ENCODE assay signal across 9 mouse cellular contexts in genomic region chr7:130677541-130678274, GRCm38 (mm10).
A peak's percentile ranks its signal among the peaks of the same experiment; 100 is the strongest.
DNase-seq lines count a peak whose midpoint lies in the region; ATAC-seq and TF ChIP-seq lines count a peak whose summit lies in the region.
"Had no signal": no experiment of that assay in that cellular context is flagged by ENCODE, and none has a peak within 500 bp of the region (broad histone marks: within the 10 kb centered on the region; RNA-seq: fewer than 3 reads in every experiment).

No protein-coding gene starts in this region.

- TF ChIP-seq POLR2A in embryonic fibroblast, embryonic 13.5 days (IDR thresholded peaks at IDR 0.05; ENCODE audit: low read depth, low read length), result no peak

- intact Hi-C loops in heart, postnatal 25 days (cut with DNase I), result loop anchor here (5.0 to 10.0 kb wide), 3 partner anchors 35 to 73 kb away; no protein-coding TSS in a partner anchor
- intact Hi-C loops in heart, postnatal 10 days (cut with DNase I), result no loop called here

- no peak for ATAC-seq in hindbrain, embryonic 16.5 days
- no peak for ATAC-seq in midbrain, postnatal 0 days (ENCODE audit: low FRiP score)

- no peaks in the 10 kb centered on the region for H3K36me3 ChIP-seq in hindbrain, embryonic 16.5 days (ENCODE audit: control insufficient read depth, insufficient read depth, low read length)
- H3K36me3 ChIP-seq in midbrain, postnatal 0 days (ENCODE audit: insufficient read depth, low read length), result no peaks in the 10 kb centered on the region

- 57% methylated on average over 12 of the region's 12 CpGs for WGBS in hindbrain, embryonic 16.5 days
- 51% methylated on average over 12 of the region's 12 CpGs for WGBS in midbrain, postnatal 0 days

- H3K27ac ChIP-seq in embryonic fibroblast, embryonic 13.5 days (ENCODE audit: insufficient read depth, low read length), result peak overlapping the region; percentile 12; the same call in 1 of the 2 replicates
- H3K27ac ChIP-seq in hindbrain, embryonic 16.5 days (ENCODE audit: low read depth, low read length), result peak overlapping the region; percentile 53; the same call in 1 of the 2 replicates
- H3K27ac ChIP-seq in midbrain, postnatal 0 days (ENCODE audit: low read depth, low read length), result 0 out of 2 replicates have a peak overlapping the region, but pooled peaks have one; percentile 26

- H3K9ac ChIP-seq in hindbrain, embryonic 16.5 days (ENCODE audit: low read depth, low read length), result no peak overlapping the region
- H3K9ac ChIP-seq in midbrain, postnatal 0 days (replicated peaks; ENCODE audit: low read length, poor library complexity, severe bottlenecking), result no peak overlapping the region

- H3K4me1 ChIP-seq in embryonic fibroblast, embryonic 13.5 days (ENCODE audit: control insufficient read depth, insufficient read depth, low read length), result no peaks in the 10 kb centered on the region
- no peaks in the 10 kb centered on the region; the same call in none of the 2 replicates for H3K4me1 ChIP-seq in hindbrain, embryonic 16.5 days (ENCODE audit: control insufficient read depth, insufficient read depth, low read depth, low read length)
- no peaks in the 10 kb centered on the region for H3K4me1 ChIP-seq in midbrain, postnatal 0 days (ENCODE audit: insufficient read depth, low read length)

- no peak overlapping the region for H3K4me2 ChIP-seq in hindbrain, embryonic 16.5 days (ENCODE audit: low read length)
- H3K4me2 ChIP-seq in midbrain, postnatal 0 days (ENCODE audit: low read depth, low read length, poor library complexity, severe bottlenecking), result no peak overlapping the region

- peak; percentile 41 for DNase-seq in heart, postnatal 25 days (ENCODE audit: low spot score)
- no peak for DNase-seq in heart, postnatal 10 days
- DNase-seq in midbrain, postnatal 0 days (ENCODE audit: low spot score), result no peak
- no peak for DNase-seq in thymus, postnatal 10 days (ENCODE audit: low spot score in 2 of 2)
- no peak for DNase-seq in cerebellum, postnatal 4 days (ENCODE audit: low spot score in 2 of 2)
- no peak for DNase-seq in cerebellum, adult 11 months
- DNase-seq: thymus, postnatal 25 days had no signal

- no peak for TF ChIP-seq CTCF in embryonic fibroblast, embryonic 13.5 days (IDR thresholded peaks at IDR 0.05; ENCODE audit: borderline replicate concordance, insufficient read depth, low read length)
- no peak for TF ChIP-seq CTCF in midbrain, postnatal 0 days (IDR thresholded peaks at IDR 0.05)

- H3K27me3 ChIP-seq in hindbrain, embryonic 16.5 days (replicated peaks; ENCODE audit: control insufficient read depth, insufficient read depth, low read length), result no peaks in the 10 kb centered on the region
- no peaks in the 10 kb centered on the region for H3K27me3 ChIP-seq in midbrain, postnatal 0 days (ENCODE audit: insufficient read depth, low read length)

- no peak overlapping the region for H3K4me3 ChIP-seq in embryonic fibroblast, embryonic 13.5 days (ENCODE audit: insufficient read depth, low read length)
- no peak overlapping the region for H3K4me3 ChIP-seq in hindbrain, embryonic 16.5 days (ENCODE audit: low read length)
- no peak overlapping the region for H3K4me3 ChIP-seq in midbrain, postnatal 0 days (ENCODE audit: low read depth, low read length)

- no peaks in the 10 kb centered on the region for H3K9me3 ChIP-seq in hindbrain, embryonic 16.5 days (ENCODE audit: control insufficient read depth, low read length)
- no peaks in the 10 kb centered on the region for H3K9me3 ChIP-seq in midbrain, postnatal 0 days (ENCODE audit: low read length)
